Mouse (Mus musculus) heart, embryonic 16.5 days (tissue): Measurements from ENCODE around the gene Ankrd28. TPM values are rescaled to one million over a fixed set of nuclear protein-coding genes. Genes with fewer than 3 reads are reported as not detected.
"Not testable (repeated sequence)": the region's sequence is repeated elsewhere in the genome, so short reads cannot be mapped to it uniquely, and the experiment has no call there.

Experiments used
- ATAC-seq: fragments of 200-750 bp; cut with Nextera tagmentation; replicated peaks from 2 replicates; pipeline ENCODE4 v1.8.0; 2017; ENCODE audit warnings: moderate number of reproducible peaks; ENCODE audit not compliant: insufficient read depth, low FRiP score; ENCODE audit errors: extremely low read depth
- H3K27ac ChIP-seq: fragments of 300-500 bp; sonication (generic); 2 replicates; pipeline ENCODE4 v1.5.1; 2014; ENCODE audit warnings: mild to moderate bottlenecking, low read length, control low read depth, moderate library complexity
- H3K27me3 ChIP-seq: fragments of 300-500 bp; sonication (generic); 2 replicates; pipeline ENCODE4 v1.6.1; 2014; ENCODE audit warnings: low read length, mixed read lengths; ENCODE audit not compliant: control insufficient read depth, insufficient read depth
- H3K36me3 ChIP-seq: fragments of 300-500 bp; sonication (generic); 2 replicates; pipeline ENCODE4 v1.6.1; 2014; ENCODE audit not compliant: control insufficient read depth, insufficient read depth
- H3K4me1 ChIP-seq: fragments of 300-500 bp; sonication (generic); 2 replicates; pipeline ENCODE4 v1.6.1; 2014; ENCODE audit warnings: low read length, mixed read lengths; ENCODE audit not compliant: control insufficient read depth, insufficient read depth
- H3K4me2 ChIP-seq: fragments of 300-500 bp; sonication (generic); 2 replicates; pipeline ENCODE4 v1.6.1; 2014; ENCODE audit warnings: low read depth, mild to moderate bottlenecking, control low read depth, low read length
- H3K4me3 ChIP-seq: fragments of 300-500 bp; sonication (generic); 2 replicates; pipeline ENCODE4 v1.5.1; 2014; ENCODE audit warnings: mild to moderate bottlenecking, control low read depth, low read length
- H3K9ac ChIP-seq: fragments of 300-500 bp; sonication (generic); 2 replicates; pipeline ENCODE4 v1.6.1; 2014; ENCODE audit warnings: low read length, control low read depth
- H3K9me3 ChIP-seq: fragments of 300-500 bp; sonication (generic); replicated peaks from 2 replicates; pipeline ENCODE4 v1.6.1; 2016; ENCODE audit warnings: low read length; ENCODE audit not compliant: control insufficient read depth
- WGBS: fragments of 180-500 bp; shearing (Covaris S2); extraction: QIAGEN DNeasy Blood & Tissue Kit; methylation state at CpG from one replicate; pipeline ENCODE4 v1.1.7; 2014; 5-methylcytosine and 5-hydroxymethylcytosine counted together
- polyA plus RNA-seq: library from polyadenylated mRNA; unstranded; fragments of >200 nt; fragmentation: Nextera tagmentation; extraction: Ambion mirVana; gene quantifications from 2 replicates; pipeline ENCODE4 v1.2.1, GENCODE M21; 2015

Gene Ankrd28
- polyA plus RNA-seq, 1 experiment from 2014 or later: 5.3 TPM

GRCm38 (mm10) chr14:31758410-31758809 is 72.0 kb downstream of the Ankrd28 start:
- not testable (repeated sequence) for H3K27ac ChIP-seq, H3K36me3 ChIP-seq, H3K4me2 ChIP-seq, H3K4me3 ChIP-seq, H3K27me3 ChIP-seq, H3K4me1 ChIP-seq, H3K9ac ChIP-seq, H3K9me3 ChIP-seq, ATAC-seq
- 92% methylated on average over 3 of the region's 3 CpGs for WGBS

- H3K4me3 ChIP-seq: no peak overlapping the region
- H3K4me1 ChIP-seq: no peaks in the 10 kb centered on the region
- H3K27ac ChIP-seq: no peak overlapping the region
- no peak overlapping the region for H3K9ac ChIP-seq
- no peaks in the 10 kb centered on the region for H3K9me3 ChIP-seq
- H3K27me3 ChIP-seq: no peaks in the 10 kb centered on the region
- 61% methylated on average over 6 of the region's 6 CpGs for WGBS
- peaks cover 9% of the 10 kb centered on the region for H3K36me3 ChIP-seq
- ATAC-seq: no peak
- H3K4me2 ChIP-seq: no peak overlapping the region
Observed at GRCm38 (mm10) chr14:31748239-31748873, 82.1 kb downstream of the Ankrd28 start.

- H3K36me3 ChIP-seq: peaks cover 9% of the 10 kb centered on the region
Observed at GRCm38 (mm10) chr14:31742523-31742922, 87.9 kb downstream of the Ankrd28 start.

GRCm38 (mm10) chr14:31734811-31735210 is 95.6 kb downstream of the Ankrd28 start:
- 46% methylated on average over 2 of the region's 2 CpGs for WGBS
- Histone ChIP-seq H3K27me3 (no peaks in the 10 kb centered on the region), H3K4me1 (no peaks in the 10 kb centered on the region; the same call in 1 of the 2 replicates), H3K9me3 (no peaks in the 10 kb centered on the region), H3K27ac (no peak overlapping the region), H3K4me3 (no peak overlapping the region), H3K9ac (no peak overlapping the region), H3K4me2 (no peak overlapping the region), H3K36me3 (no peaks in the 10 kb centered on the region)
- no peak; the same call in 1 of the 2 replicates for ATAC-seq

More at GRCm38 (mm10) chr14:31742523-31742922, 87.9 kb downstream of the Ankrd28 start:
- Histone ChIP-seq H3K9me3 (no peaks in the 10 kb centered on the region), H3K4me3 (no peak overlapping the region), H3K27me3 (no peaks in the 10 kb centered on the region), H3K4me1 (no peaks in the 10 kb centered on the region), H3K27ac (no peak overlapping the region), H3K4me2 (no peak overlapping the region), H3K9ac (no peak overlapping the region)
- ATAC-seq: no peak
- 34% methylated on average over 3 of the region's 3 CpGs for WGBS

GRCm38 (mm10) chr14:31727522-31727921 is 102.9 kb downstream of the Ankrd28 start:
- Histone ChIP-seq H3K27ac (no peak overlapping the region), H3K4me2 (no peak overlapping the region), H3K9me3 (no peaks in the 10 kb centered on the region), H3K27me3 (no peaks in the 10 kb centered on the region), H3K4me3 (no peak overlapping the region), H3K36me3 (no peaks in the 10 kb centered on the region), H3K4me1 (no peaks in the 10 kb centered on the region), H3K9ac (no peak overlapping the region)
- ATAC-seq: no peak
- WGBS: 55% methylated on average over 3 of the region's 3 CpGs

- H3K4me2 ChIP-seq: no peak overlapping the region
- H3K27ac ChIP-seq: no peak overlapping the region
- H3K36me3 ChIP-seq: peaks cover 22% of the 10 kb centered on the region
- H3K9ac ChIP-seq: no peak overlapping the region
- no peaks in the 10 kb centered on the region for H3K9me3 ChIP-seq
- H3K4me1 ChIP-seq: no peaks in the 10 kb centered on the region
- no peak overlapping the region for H3K4me3 ChIP-seq
- WGBS: 94% methylated on average over 1 of the region's 1 CpGs
- H3K27me3 ChIP-seq: no peaks in the 10 kb centered on the region
- ATAC-seq: no peak
Observed at GRCm38 (mm10) chr14:31722746-31723145, 107.7 kb downstream of the Ankrd28 start.

- ATAC-seq: no peak
- Histone ChIP-seq H3K27me3 (no peaks in the 10 kb centered on the region), H3K4me2 (no peak overlapping the region), H3K9me3 (no peaks in the 10 kb centered on the region), H3K4me3 (no peak overlapping the region), H3K9ac (no peak overlapping the region), H3K27ac (no peak overlapping the region), H3K4me1 (no peaks in the 10 kb centered on the region), H3K36me3 (peaks cover 27% of the 10 kb centered on the region)
- WGBS: 71% methylated on average over 3 of the region's 3 CpGs
Observed at GRCm38 (mm10) chr14:31721256-31721655, 109.2 kb downstream of the Ankrd28 start.

- H3K4me2 ChIP-seq: no peak overlapping the region
- 83% methylated on average over 2 of the region's 2 CpGs for WGBS
- no peaks in the 10 kb centered on the region for H3K27me3 ChIP-seq
- H3K36me3 ChIP-seq: peaks cover 28% of the 10 kb centered on the region
- ATAC-seq: no peak
- H3K4me1 ChIP-seq: no peaks in the 10 kb centered on the region
- no peaks in the 10 kb centered on the region for H3K9me3 ChIP-seq
- H3K4me3 ChIP-seq: no peak overlapping the region
- no peak overlapping the region for H3K9ac ChIP-seq
- no peak overlapping the region for H3K27ac ChIP-seq
Observed at GRCm38 (mm10) chr14:31718332-31718731, 112.1 kb downstream of the Ankrd28 start.

- Histone ChIP-seq H3K27ac (no peak overlapping the region), H3K36me3 (peaks cover 28% of the 10 kb centered on the region), H3K4me2 (no peak overlapping the region), H3K9ac (no peak overlapping the region), H3K4me1 (no peaks in the 10 kb centered on the region), H3K4me3 (no peak overlapping the region), H3K9me3 (no peaks in the 10 kb centered on the region), H3K27me3 (no peaks in the 10 kb centered on the region)
- ATAC-seq: no peak
- WGBS: 96% methylated on average over 5 of the region's 5 CpGs
Observed at GRCm38 (mm10) chr14:31717360-31717759, 113.1 kb downstream of the Ankrd28 start.
